ENCODE assay signal across 1 mouse cellular context in the genomic region with DNA sequence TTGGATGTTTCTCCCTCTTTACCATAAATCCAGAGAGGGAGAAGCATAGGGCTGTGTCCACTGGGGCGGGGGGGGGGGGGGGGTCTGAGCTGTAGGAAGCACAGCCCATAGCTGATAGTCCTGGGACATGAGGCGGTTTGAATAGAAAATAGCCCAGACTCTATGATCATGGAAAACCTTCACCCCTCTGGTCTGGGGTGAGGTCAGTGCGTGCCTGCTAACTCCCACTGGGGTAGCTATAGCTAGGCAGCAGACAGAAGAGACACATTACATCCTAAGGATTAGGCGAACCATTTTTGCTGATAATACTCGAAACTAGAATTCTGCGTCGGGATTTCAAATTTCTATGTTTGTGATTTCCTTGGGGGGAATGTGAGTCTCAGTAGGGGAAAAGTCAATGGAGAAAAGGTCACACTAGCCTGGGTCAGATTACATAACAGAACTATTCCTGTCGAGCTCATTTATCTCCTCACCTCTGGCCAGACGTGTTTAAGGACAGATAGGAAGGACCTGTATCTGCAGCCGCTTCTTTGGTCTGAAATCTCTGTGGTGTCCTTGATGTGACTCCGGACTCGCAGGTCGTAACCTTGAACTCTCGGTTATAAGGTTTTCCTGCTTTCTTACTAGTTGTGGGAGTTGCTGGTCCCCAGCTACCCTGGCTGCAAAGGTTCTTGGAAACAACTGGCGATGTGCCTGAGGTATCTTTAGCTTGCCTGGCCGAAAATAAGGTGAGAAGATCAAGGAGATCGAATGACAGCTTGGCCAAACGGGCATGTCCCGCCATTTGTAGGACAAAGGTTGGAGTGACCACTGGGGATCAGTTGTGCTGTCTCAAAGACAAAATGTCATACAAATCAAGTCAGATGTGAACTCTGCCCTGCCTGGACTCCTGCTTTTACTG.
TF ChIP-seq lines count a peak whose summit lies in the region.

No protein-coding gene starts in this region.

TF ChIP-seq in MEL, 35 proteins besides CTCF, POLR2A, EP300 and RAD21:
- 0 out of 2 replicates have a peak, but pooled peaks have one; percentile 2 for TF ChIP-seq ZC3H11A (IDR thresholded peaks at IDR 0.05; ENCODE audit: low read depth, low read length)
- TF ChIP-seq ZNF384 (IDR thresholded peaks at IDR 0.05; ENCODE audit: low read depth, low read length): no peak
